Mouse (Mus musculus) megakaryocyte, embryonic 14.5 days (primary cell): ENCODE measurements around the gene Cd6.

Experiments
- FLI1 ChIP-seq: IDR thresholded peaks from 2 replicates; pipeline ENCODE4 v1.6.1; 2012; ENCODE audit warnings: low read length, inconsistent platforms, mixed read lengths
- GATA1 ChIP-seq: IDR thresholded peaks from 3 replicates; pipeline ENCODE4 v1.6.1; 2012; ENCODE audit warnings: mixed read lengths, low read length, inconsistent platforms, borderline replicate concordance

- TF ChIP-seq FLI1 = no peak
- TF ChIP-seq GATA1 = no peak
Measured at GRCm38 (mm10) chr19:10794916-10795315, 34.9 kb downstream of the Cd6 start.
